Mouse (Mus musculus) spleen, adult 2 months (tissue): ENCODE results near the gene Vipr2.

Experiments
- CTCF ChIP-seq: fragments of 200-500 bp; IDR thresholded peaks from 2 replicates; pipeline ENCODE4 v1.5.1; 2011; ENCODE audit warnings: mild to moderate bottlenecking, inconsistent platforms; ENCODE audit not compliant: insufficient read depth, insufficient read length, insufficient replicate concordance; ENCODE audit errors: extremely low read depth
- POLR2A ChIP-seq: fragments of 200-500 bp; IDR thresholded peaks from 2 replicates; pipeline ENCODE4 v1.6.1; 2011; ENCODE audit warnings: low read depth, low read length, inconsistent platforms

GRCm38 (mm10) chr12:116049701-116050100 lies 27.8 kb upstream of the Vipr2 start:
- TF ChIP-seq POLR2A (no peak), CTCF (peak; percentile 29; the same call in 1 of the 2 replicates)
